Mouse (Mus musculus) myocyte (in vitro differentiated cells): Measurements from ENCODE around the gene Tubb4a. TPM values are rescaled to one million over a fixed set of nuclear protein-coding genes. Genes with fewer than 3 reads are reported as not detected.
A peak's percentile ranks its signal among the peaks of the same experiment; 100 is the strongest.

Source experiments
- H3K27me3 ChIP-seq: one replicate; pipeline ENCODE4 v1.6.1; 2011; ENCODE audit not compliant: control insufficient read depth, insufficient read depth, insufficient read length
- H3K36me3 ChIP-seq: one replicate; pipeline ENCODE4 v1.6.1; 2011; ENCODE audit not compliant: control insufficient read depth, insufficient read depth
- H3K4me2 ChIP-seq: one replicate; pipeline ENCODE4 v1.6.1; 2011; ENCODE audit warnings: low read depth, control low read depth
- H3K4me3 ChIP-seq: one replicate; pipeline ENCODE4 v1.5.1; 2011; ENCODE audit warnings: mild to moderate bottlenecking, control low read depth, moderate library complexity
- H3K79me2 ChIP-seq: one replicate; pipeline ENCODE4 v1.6.1; 2011; ENCODE audit not compliant: control insufficient read depth, insufficient read depth
- H3ac ChIP-seq: one replicate; pipeline ENCODE4 v1.6.1; 2011; ENCODE audit not compliant: control insufficient read depth, insufficient read length
- CEBPB ChIP-seq: IDR thresholded peaks from 2 replicates; pipeline ENCODE4 v1.6.1; 2011; ENCODE audit warnings: mild to moderate bottlenecking, moderate library complexity; ENCODE audit not compliant: poor library complexity, insufficient read depth, severe bottlenecking
- E2F4 ChIP-seq: IDR thresholded peaks from one replicate; pipeline ENCODE4 v1.6.1; 2011; ENCODE audit warnings: mild to moderate bottlenecking, control low read depth, moderate library complexity; ENCODE audit not compliant: insufficient read depth
- MAX ChIP-seq: IDR thresholded peaks from one replicate; pipeline ENCODE4 v1.6.1; 2011; ENCODE audit warnings: low read depth, mild to moderate bottlenecking, control low read depth
- MYOD1 ChIP-seq, 3 experiments: IDR thresholded peaks; one replicate each; pipeline ENCODE4 v1.6.1; 2011; ENCODE audit warnings: control low read depth in 2 of 3, low read depth in 2 of 3, mild to moderate bottlenecking in 2 of 3, moderate library complexity in 1 of 3; ENCODE audit not compliant: insufficient read length in 2 of 3, control insufficient read depth in 1 of 3
- MYOG ChIP-seq, 3 experiments: IDR thresholded peaks; one replicate each; pipeline ENCODE4 v1.6.1; 2011; ENCODE audit warnings: control low read depth in 2 of 3, low read depth in 2 of 3, mild to moderate bottlenecking in 2 of 3; ENCODE audit not compliant: insufficient read length in 2 of 3, control insufficient read depth in 1 of 3, insufficient read depth in 1 of 3
- POLR2A ChIP-seq: IDR thresholded peaks from one replicate; pipeline ENCODE4 v1.6.1; 2011; ENCODE audit warnings: low read depth, mild to moderate bottlenecking, control low read depth, moderate library complexity; ENCODE audit not compliant: insufficient read length
- POLR2AphosphoS2 ChIP-seq: IDR thresholded peaks from one replicate; pipeline ENCODE4 v1.6.1; 2011; ENCODE audit warnings: low read depth, control low read depth; ENCODE audit not compliant: insufficient read length
- REST ChIP-seq: IDR thresholded peaks from one replicate; pipeline ENCODE4 v1.6.1; 2011; ENCODE audit warnings: mild to moderate bottlenecking, control low read depth, moderate library complexity; ENCODE audit not compliant: insufficient read depth, insufficient read length
- SRF ChIP-seq: IDR thresholded peaks from one replicate; pipeline ENCODE4 v1.6.1; 2011; ENCODE audit warnings: low read depth; ENCODE audit not compliant: control insufficient read depth, insufficient read length
- TCF12 ChIP-seq: IDR thresholded peaks from one replicate; pipeline ENCODE4 v1.6.1; 2011; ENCODE audit warnings: mild to moderate bottlenecking, control low read depth; ENCODE audit not compliant: poor library complexity, insufficient read depth, severe bottlenecking
- TCF3 ChIP-seq: IDR thresholded peaks from one replicate; pipeline ENCODE4 v1.6.1; 2011; ENCODE audit warnings: low read depth, control low read depth; ENCODE audit not compliant: insufficient read length
- USF1 ChIP-seq: IDR thresholded peaks from one replicate; pipeline ENCODE4 v1.6.1; 2011; ENCODE audit warnings: low read depth, mild to moderate bottlenecking, control low read depth, moderate library complexity
- polyA plus RNA-seq: library from polyadenylated mRNA; unstranded; fragments of >200 nt; fragmentation: generic; extraction: Trizol; gene quantifications from one replicate; pipeline ENCODE4 v1.2.1, GENCODE M21; 2012; ENCODE audit warnings: missing spikeins

The Tubb4a gene
- polyA plus RNA-seq, 1 experiment = 0.14 TPM

DNA sequence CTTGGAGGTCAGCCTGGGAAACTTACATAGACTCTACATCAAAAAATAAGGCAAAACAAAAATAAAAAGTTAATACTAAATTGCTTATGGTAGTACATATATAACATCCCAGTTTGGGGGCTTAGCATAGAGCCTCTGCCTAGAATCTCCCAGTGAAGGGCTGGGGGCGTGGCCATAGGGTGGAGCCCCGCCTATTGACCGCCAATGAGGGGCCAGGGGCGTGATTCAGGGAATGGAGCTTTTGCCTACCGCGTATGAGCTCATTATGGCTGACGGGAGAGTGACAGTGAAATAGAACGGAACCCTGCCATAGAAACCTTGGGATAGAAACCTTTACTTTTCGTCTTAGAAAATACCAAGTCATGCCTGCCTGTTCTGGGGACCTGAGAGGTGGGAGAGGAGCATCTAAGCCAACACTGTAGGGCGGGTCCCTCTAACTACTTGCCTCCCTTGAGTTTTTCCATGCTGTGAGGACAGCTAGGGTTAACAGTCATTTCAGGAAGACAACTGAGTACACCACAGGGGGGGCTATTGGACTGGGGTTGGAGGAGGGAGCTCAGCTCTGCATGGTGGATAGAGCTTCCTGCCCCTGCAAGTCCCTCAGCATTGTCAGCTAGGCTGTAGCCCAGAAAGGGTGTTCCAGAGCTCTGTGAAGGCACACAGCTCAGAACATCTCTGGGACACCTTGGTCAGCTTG is 12.2 kb upstream of the Tubb4a start:
- Histone ChIP-seq H3ac (no peak overlapping the region), H3K27me3 (no peaks in the 10 kb centered on the region), H3K4me3 (no peak overlapping the region), H3K79me2 (no peaks in the 10 kb centered on the region), H3K36me3 (no peaks in the 10 kb centered on the region), H3K4me2 (no peak overlapping the region)
- TF ChIP-seq CEBPB (no peak), SRF (no peak), E2F4 (no peak), TCF12 (no peak), MYOD1 (IDR thresholded peaks at IDR 0.05; ENCODE audit: control insufficient read depth in 1 of 3, insufficient read length in 2 of 3, low read depth in 2 of 3) (no peak), REST (no peak), POLR2A (no peak)

DNA sequence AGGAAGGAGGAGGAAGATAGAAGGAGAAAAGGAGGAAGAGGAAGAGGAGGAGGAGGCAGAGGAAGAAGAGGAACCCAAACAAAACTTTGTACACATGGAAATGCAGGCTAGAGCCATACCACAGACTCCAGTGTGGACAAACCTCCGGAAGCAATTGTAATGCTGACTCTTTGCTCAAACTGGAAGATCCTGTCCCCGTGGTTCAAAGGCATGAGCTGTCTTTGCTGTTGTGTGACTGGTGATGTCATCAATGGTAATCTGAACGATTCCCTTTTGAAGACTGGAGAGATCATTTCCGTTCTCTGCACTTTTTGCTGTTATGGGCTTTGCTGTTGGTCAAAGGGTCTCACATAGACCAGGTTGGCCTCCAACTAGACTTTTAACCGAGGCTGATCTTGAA is 10.7 kb upstream of the Tubb4a start:
- Histone ChIP-seq H3K79me2 (no peaks in the 10 kb centered on the region), H3K4me3 (no peak overlapping the region), H3K27me3 (no peaks in the 10 kb centered on the region), H3ac (no peak overlapping the region), H3K4me2 (no peak overlapping the region), H3K36me3 (no peaks in the 10 kb centered on the region)
- TF ChIP-seq POLR2A = no peak
- TF ChIP-seq MYOD1 (IDR thresholded peaks at IDR 0.05; ENCODE audit: control insufficient read depth in 1 of 3, insufficient read length in 2 of 3, low read depth in 2 of 3) = no peak
- TF ChIP-seq MYOG (IDR thresholded peaks at IDR 0.05; ENCODE audit: control insufficient read depth in 1 of 3, insufficient read depth in 1 of 3, insufficient read length in 2 of 3, low read depth in 2 of 3) = no peak
- no peak for TF ChIP-seq USF1
- no peak for TF ChIP-seq E2F4
- no peak for TF ChIP-seq REST

DNA sequence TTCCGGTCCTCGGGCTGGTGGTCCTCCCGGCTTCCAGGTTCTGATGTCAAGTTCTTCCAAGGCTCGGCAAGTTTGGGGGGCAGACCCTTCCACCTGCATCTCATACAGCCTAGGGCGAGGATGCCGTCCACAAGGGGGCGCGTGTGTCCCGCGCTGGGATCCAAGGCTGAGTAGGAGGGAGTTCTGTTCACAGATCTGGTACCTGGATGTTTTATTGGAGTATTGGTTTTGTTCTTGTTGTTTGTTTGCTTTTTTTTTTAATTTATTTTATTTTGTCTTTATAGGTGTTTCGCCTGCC is 9.0 kb upstream of the Tubb4a start:
- TF ChIP-seq USF1 (no peak), REST (no peak), TCF3 (no peak), POLR2A (no peak), MYOG (IDR thresholded peaks at IDR 0.05; ENCODE audit: control insufficient read depth in 1 of 3, insufficient read depth in 1 of 3, insufficient read length in 2 of 3, low read depth in 2 of 3) (no peak), TCF12 (no peak), POLR2AphosphoS2 (no peak), CEBPB (no peak), MYOD1 (IDR thresholded peaks at IDR 0.05; ENCODE audit: control insufficient read depth in 1 of 3, insufficient read length in 2 of 3, low read depth in 2 of 3) (no peak), SRF (no peak), MAX (no peak), E2F4 (no peak)
- no peak overlapping the region for H3ac ChIP-seq
- peak overlapping the region; percentile 42 for H3K4me2 ChIP-seq
- H3K79me2 ChIP-seq = no peaks in the 10 kb centered on the region
- H3K27me3 ChIP-seq = no peaks in the 10 kb centered on the region
- H3K4me3 ChIP-seq = no peak overlapping the region
- no peaks in the 10 kb centered on the region for H3K36me3 ChIP-seq

DNA sequence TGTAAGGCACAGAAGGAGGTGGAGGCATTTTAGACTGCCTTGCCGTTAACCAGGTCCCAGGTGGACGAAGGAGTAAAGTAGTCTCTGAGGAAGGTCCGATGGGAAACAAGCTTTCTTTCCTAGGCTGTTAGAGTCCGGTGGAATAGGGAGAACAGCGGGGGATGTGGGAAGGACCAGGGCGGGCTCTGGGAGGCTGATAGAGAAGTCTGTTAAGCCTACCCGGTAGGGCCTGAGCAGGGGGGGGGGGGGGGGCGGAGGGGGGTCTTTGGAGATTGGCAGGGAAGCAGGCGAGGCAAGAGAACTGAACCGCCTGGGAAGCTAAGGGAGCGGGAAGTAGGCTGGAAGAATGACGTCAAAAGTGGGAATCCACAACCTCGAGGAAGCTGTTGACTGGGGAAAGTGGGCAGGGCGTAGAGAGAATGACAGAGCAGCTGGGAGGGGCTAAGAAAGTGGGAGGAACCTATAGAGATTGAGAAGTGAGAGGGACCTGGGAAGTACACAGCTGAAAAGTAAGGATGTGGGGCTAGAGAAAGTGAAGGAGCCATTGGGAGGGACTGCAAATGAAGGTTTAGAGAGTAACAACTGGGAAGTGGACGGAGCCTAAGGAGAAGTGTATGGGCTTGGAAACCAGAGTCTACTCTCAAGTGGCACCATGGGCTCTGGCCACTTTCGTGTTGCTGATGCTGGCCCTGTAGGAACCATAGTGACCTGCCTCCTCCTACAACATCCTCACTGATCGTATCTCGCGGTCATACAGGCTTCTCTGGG is 8.5 kb upstream of the Tubb4a start:
- H3K4me3 ChIP-seq = no peak overlapping the region
- no peaks in the 10 kb centered on the region for H3K27me3 ChIP-seq

DNA sequence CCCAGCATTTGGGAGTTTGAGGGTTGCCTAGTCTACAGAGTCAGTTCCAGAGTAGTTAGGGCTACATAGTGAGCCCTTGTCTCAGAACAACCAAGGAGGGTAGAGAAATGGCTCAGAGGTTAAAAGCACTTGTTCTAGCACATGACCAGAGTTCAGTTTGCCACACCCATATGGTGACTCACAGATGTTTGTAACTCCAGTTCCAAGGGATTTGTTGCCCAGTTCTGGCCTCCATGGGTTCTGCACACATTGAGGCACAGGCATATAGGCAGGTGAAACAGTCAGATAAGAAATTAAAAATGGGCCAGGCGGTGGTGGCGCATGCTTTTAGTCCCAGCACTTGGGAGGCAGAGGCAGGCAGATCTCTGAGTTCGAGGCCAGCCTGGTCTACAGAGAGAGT is 6.6 kb upstream of the Tubb4a start:
- H3K79me2 ChIP-seq = no peaks in the 10 kb centered on the region
- no peak overlapping the region for H3ac ChIP-seq
- no peak overlapping the region for H3K4me3 ChIP-seq
- TF ChIP-seq POLR2A (no peak), POLR2AphosphoS2 (no peak), MYOG (IDR thresholded peaks at IDR 0.05; ENCODE audit: control insufficient read depth in 1 of 3, insufficient read depth in 1 of 3, insufficient read length in 2 of 3, low read depth in 2 of 3) (no peak), USF1 (no peak), REST (no peak), E2F4 (no peak), CEBPB (no peak), MYOD1 (IDR thresholded peaks at IDR 0.05; ENCODE audit: control insufficient read depth in 1 of 3, insufficient read length in 2 of 3, low read depth in 2 of 3) (no peak), MAX (no peak), TCF12 (no peak), TCF3 (no peak), SRF (no peak)
- no peaks in the 10 kb centered on the region for H3K27me3 ChIP-seq
- H3K4me2 ChIP-seq = no peak overlapping the region
- H3K36me3 ChIP-seq = no peaks in the 10 kb centered on the region

More for the DNA sequence above, 8.5 kb upstream of the Tubb4a start:
- H3K4me2 ChIP-seq = peak overlapping the region; percentile 42
- no peak overlapping the region for H3ac ChIP-seq
- TF ChIP-seq USF1 = no peak
- TF ChIP-seq POLR2AphosphoS2 = peak; percentile 20
- H3K79me2 ChIP-seq = no peaks in the 10 kb centered on the region
- no peaks in the 10 kb centered on the region for H3K36me3 ChIP-seq
